Mouse (Mus musculus) right cerebral cortex, postnatal 25 days (tissue): Measurements from ENCODE around the gene Pgghg.
"Not testable (repeated sequence)": the region's sequence is repeated elsewhere in the genome, so short reads cannot be mapped to it uniquely, and the experiment has no call there.

Source experiments
- DNase-seq: peaks from one replicate; pipeline ENCODE4 v3.0.0; 2022

Gene Pgghg

GRCm38 (mm10) chr7:140955758-140956555 is 14.8 kb downstream of the Pgghg start, which contains the start of the genes Gm45717 and Ifitm2:
Gm45717 (minus strand) TSS chr7:140955937.
Ifitm2 (minus strand) TSS chr7:140955987.
- DNase-seq, result peak; percentile 50

- DNase-seq, result no peak
These were observed 15.3 kb downstream of the Pgghg start for GRCm38 (mm10) chr7:140956556-140956869.

GRCm38 (mm10) chr7:140959181-140959901 is 18.1 kb downstream of the Pgghg start:
- no peak for DNase-seq

- DNase-seq, result no peak
These were observed 18.8 kb downstream of the Pgghg start for GRCm38 (mm10) chr7:140960026-140960425.

GRCm38 (mm10) chr7:140961416-140961815 is 20.2 kb downstream of the Pgghg start:
- no peak for DNase-seq

GRCm38 (mm10) chr7:140962733-140963132 is 21.5 kb downstream of the Pgghg start:
- DNase-seq, result no peak

- no peak for DNase-seq
These were observed 25.7 kb downstream of the Pgghg start, which contains the start of gene Ifitm1 for GRCm38 (mm10) chr7:140966921-140967320. Ifitm1 (plus strand) TSS chr7:140967221.

- DNase-seq, result no peak
These were observed 26.8 kb downstream of the Pgghg start for GRCm38 (mm10) chr7:140967862-140968591.

- DNase-seq, result not testable (repeated sequence)
These were observed 27.5 kb downstream of the Pgghg start for GRCm38 (mm10) chr7:140968710-140969109.

- no peak for DNase-seq
These were observed 29.7 kb downstream of the Pgghg start for GRCm38 (mm10) chr7:140970931-140971330.

GRCm38 (mm10) chr7:140971479-140972171 is 30.4 kb downstream of the Pgghg start:
- no peak for DNase-seq

GRCm38 (mm10) chr7:140973396-140974165 is 32.4 kb downstream of the Pgghg start:
- no peak for DNase-seq

- DNase-seq, result no peak
These were observed 33.7 kb downstream of the Pgghg start for GRCm38 (mm10) chr7:140974940-140975339.

GRCm38 (mm10) chr7:140975465-140975864 is 34.3 kb downstream of the Pgghg start:
- DNase-seq, result no peak

- DNase-seq, result not testable (repeated sequence)
These were observed 35.5 kb downstream of the Pgghg start for GRCm38 (mm10) chr7:140976720-140977119.

GRCm38 (mm10) chr7:140981704-140982103 is 40.5 kb downstream of the Pgghg start:
- no peak for DNase-seq

GRCm38 (mm10) chr7:140982971-140983370 is 41.8 kb downstream of the Pgghg start:
- DNase-seq, result no peak

GRCm38 (mm10) chr7:140987182-140988138 is 46.3 kb downstream of the Pgghg start:
- peak; percentile 49 for DNase-seq

GRCm38 (mm10) chr7:140989022-140989421 is 47.8 kb downstream of the Pgghg start:
- DNase-seq, result no peak

- no peak for DNase-seq
These were observed 49.0 kb downstream of the Pgghg start for GRCm38 (mm10) chr7:140990185-140990584.

GRCm38 (mm10) chr7:140990622-140991021 is 49.4 kb downstream of the Pgghg start:
- DNase-seq, result no peak
